Mouse (Mus musculus): ENCODE measurements around the gene Fbxo11. TPM values are rescaled to one million over a fixed set of nuclear protein-coding genes. Genes with fewer than 3 reads are reported as not detected.
A peak's percentile ranks its signal among the peaks of the same experiment; 100 is the strongest.

Gene Fbxo11
- total and polyA plus RNA-seq, 3 experiments, result 9.4 to 91.4 (median 17.5) TPM

DNA sequence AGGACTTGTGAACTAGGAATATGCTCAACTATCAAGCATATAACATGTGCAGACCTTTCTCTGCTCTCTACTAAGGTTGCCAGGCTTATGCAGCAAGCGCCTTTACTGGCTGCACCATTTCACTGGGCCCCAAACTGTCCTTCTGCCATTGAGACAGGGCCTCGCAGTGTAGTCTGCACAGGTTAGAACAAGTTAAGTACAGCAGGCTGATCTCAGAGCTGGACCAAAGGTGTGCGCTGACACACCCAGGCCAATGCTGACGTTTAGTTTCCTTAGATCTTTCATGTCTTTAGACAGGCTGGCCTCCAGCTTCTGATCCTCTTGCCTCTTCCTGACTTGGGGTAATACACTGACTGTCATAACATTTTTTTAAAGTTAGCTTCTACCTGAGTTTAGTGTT, 67.3 kb downstream of the Fbxo11 start:
- TF ChIP-seq KAT2A (conservative IDR thresholded peaks at IDR 0.05; ENCODE audit: low read depth, low read length), result no peak
- no peak for TF ChIP-seq MYB (IDR thresholded peaks at IDR 0.05; ENCODE audit: low read depth, low read length)
- no peak for TF ChIP-seq UBTF (IDR thresholded peaks at IDR 0.05; ENCODE audit: borderline replicate concordance, insufficient read depth, low read depth, low read length)
- TF ChIP-seq MAZ (IDR thresholded peaks at IDR 0.05; ENCODE audit: low read depth, low read length), result no peak
- H3K4me3 ChIP-seq (ENCODE audit: control insufficient read depth in 1 of 2, insufficient read depth in 1 of 2, low read depth in 2 of 2, low read length in 2 of 2), result no peak overlapping the region
- H3K27me3 ChIP-seq (ENCODE audit: control insufficient read depth in 1 of 2, insufficient read depth in 2 of 2, low read length in 2 of 2), result no peaks in the 10 kb centered on the region
- no peak for DNase-seq (ENCODE audit: low read depth, low spot score)
- H3K27ac ChIP-seq (ENCODE audit: control insufficient read depth, low read depth, low read length), result no peak overlapping the region
- H3K79me2 ChIP-seq (ENCODE audit: control insufficient read depth, insufficient read depth, low read length, poor library complexity), result no peaks in the 10 kb centered on the region
- H3K36me3 ChIP-seq (ENCODE audit: control insufficient read depth in 1 of 2, insufficient read depth in 2 of 2, low read length in 2 of 2), result peaks cover 11 to 18% of the 10 kb centered on the region in 2 experiments
- no peaks in the 10 kb centered on the region for H3K9me3 ChIP-seq (replicated peaks; ENCODE audit: insufficient read depth, low read length)
- peaks cover 7% of the 10 kb centered on the region in 2 experiments for H3K4me1 ChIP-seq (ENCODE audit: control insufficient read depth in 1 of 2, insufficient read depth in 2 of 2, low read length in 2 of 2)
- no peak overlapping the region for H3K9ac ChIP-seq (ENCODE audit: control insufficient read depth, low read depth, low read length, poor library complexity, severe bottlenecking)

DNA sequence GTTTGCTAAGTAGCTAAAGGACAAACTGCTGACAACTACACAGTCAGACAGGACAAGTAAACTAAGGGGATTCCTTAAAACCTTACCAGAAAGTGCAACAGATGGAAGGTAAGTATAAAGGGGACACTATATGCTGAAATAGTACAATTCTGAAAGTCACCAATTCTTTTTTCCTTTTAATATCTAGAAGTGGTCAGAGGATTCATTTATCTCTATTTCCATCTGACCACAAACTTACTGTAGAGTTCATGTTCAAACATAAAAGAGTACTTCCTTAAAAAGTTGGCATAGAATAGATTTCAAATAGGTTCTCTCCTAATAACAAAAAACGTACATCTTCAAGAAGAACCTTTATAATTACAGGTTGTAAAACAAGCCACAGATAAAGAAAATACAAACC, 71.8 kb downstream of the Fbxo11 start:
- Histone ChIP-seq H3K27ac (ENCODE audit: control insufficient read depth, low read depth, low read length) (peak overlapping the region; percentile 48), H3K9ac (ENCODE audit: control insufficient read depth, low read depth, low read length, poor library complexity, severe bottlenecking) (no peak overlapping the region), H3K4me3 (ENCODE audit: control insufficient read depth in 1 of 2, insufficient read depth in 1 of 2, low read depth in 2 of 2, low read length in 2 of 2) (no peak overlapping the region), H3K36me3 (ENCODE audit: control insufficient read depth in 1 of 2, insufficient read depth in 2 of 2, low read length in 2 of 2) (peaks cover 24 to 42% of the 10 kb centered on the region in 2 experiments), H3K27me3 (ENCODE audit: control insufficient read depth in 1 of 2, insufficient read depth in 2 of 2, low read length in 2 of 2) (no peaks in the 10 kb centered on the region), H3K79me2 (ENCODE audit: control insufficient read depth, insufficient read depth, low read length, poor library complexity) (peaks cover 2% of the 10 kb centered on the region; the same call in 1 of the 2 replicates), H3K9me3 (replicated peaks; ENCODE audit: insufficient read depth, low read length) (no peaks in the 10 kb centered on the region), H3K4me1 (ENCODE audit: control insufficient read depth in 1 of 2, insufficient read depth in 2 of 2, low read length in 2 of 2) (peaks cover 7% of the 10 kb centered on the region in 2 experiments)
- peak; percentile 58 for DNase-seq (ENCODE audit: low read depth, low spot score)
- TF ChIP-seq MAZ (IDR thresholded peaks at IDR 0.05; ENCODE audit: low read depth, low read length), result no peak
- no peak for TF ChIP-seq MYC (IDR thresholded peaks at IDR 0.05; ENCODE audit: low read depth, low read length)
- TF ChIP-seq GATA1 (IDR thresholded peaks at IDR 0.05; ENCODE audit: low read depth, low read length), result peak; percentile 62
- TF ChIP-seq EP300 (IDR thresholded peaks at IDR 0.05; ENCODE audit: low read depth in 1 of 2, low read length in 2 of 2), result peak in 1 of 2 experiments; percentile 56; a peak in 2 of 4 replicates

DNA sequence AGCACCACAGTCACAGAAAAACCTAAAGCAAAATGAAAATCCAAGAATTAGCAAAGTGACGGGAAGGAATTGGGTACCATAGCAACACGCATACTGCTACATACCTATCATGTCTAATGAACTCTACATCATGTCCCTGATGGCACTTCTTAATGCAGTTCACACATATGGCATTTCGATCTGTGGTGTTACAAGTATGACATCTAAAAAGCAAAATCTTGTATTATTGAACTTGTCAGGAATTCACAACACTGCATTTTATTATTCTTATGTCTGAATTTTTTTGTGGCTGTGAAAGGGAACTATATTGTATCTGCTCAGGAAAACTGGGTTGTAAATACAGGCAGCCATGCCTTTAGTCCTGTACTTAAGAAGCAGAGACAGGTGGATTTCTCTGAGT, 72.9 kb downstream of the Fbxo11 start:
- H3K4me1 ChIP-seq (ENCODE audit: control insufficient read depth in 1 of 2, insufficient read depth in 2 of 2, low read length in 2 of 2), result peaks cover 7% of the 10 kb centered on the region in 2 experiments
- H3K4me3 ChIP-seq (ENCODE audit: control insufficient read depth in 1 of 2, insufficient read depth in 1 of 2, low read depth in 2 of 2, low read length in 2 of 2), result no peak overlapping the region
- TF ChIP-seq ZMIZ1 (IDR thresholded peaks at IDR 0.05; ENCODE audit: low read depth, low read length) (0 out of 2 replicates have a peak, but pooled peaks have one; percentile 3), MAX (IDR thresholded peaks at IDR 0.05; ENCODE audit: low read length) (no peak), POLR2AphosphoS2 (IDR thresholded peaks at IDR 0.05; ENCODE audit: low read length) (peak; percentile 68; the same call in 1 of the 2 replicates), BHLHE40 (IDR thresholded peaks at IDR 0.05; ENCODE audit: borderline replicate concordance, low read depth, low read length) (no peak)
- peaks cover 6% of the 10 kb centered on the region; the same call in 1 of the 2 replicates for H3K79me2 ChIP-seq (ENCODE audit: control insufficient read depth, insufficient read depth, low read length, poor library complexity)
- no peak for DNase-seq (ENCODE audit: low read depth, low spot score)
- no peaks in the 10 kb centered on the region for H3K9me3 ChIP-seq (replicated peaks; ENCODE audit: insufficient read depth, low read length)
- H3K27ac ChIP-seq (ENCODE audit: control insufficient read depth, low read depth, low read length), result no peak overlapping the region
- no peak overlapping the region for H3K9ac ChIP-seq (ENCODE audit: control insufficient read depth, low read depth, low read length, poor library complexity, severe bottlenecking)
- H3K27me3 ChIP-seq (ENCODE audit: control insufficient read depth in 1 of 2, insufficient read depth in 2 of 2, low read length in 2 of 2), result no peaks in the 10 kb centered on the region
- H3K36me3 ChIP-seq (ENCODE audit: control insufficient read depth in 1 of 2, insufficient read depth in 2 of 2, low read length in 2 of 2), result peaks cover 28 to 45% of the 10 kb centered on the region in 2 experiments

All from MEL (cell line).